Mouse (Mus musculus): Measurements from ENCODE around the gene Crhbp. TPM values are rescaled to one million over a fixed set of nuclear protein-coding genes. Genes with fewer than 3 reads are reported as not detected.

Crhbp gene
- total RNA-seq, 1 experiment: 0.49 TPM

GRCm38 (mm10) chr13:95444291-95444690 is 433 bp downstream of the Crhbp start:
- DNase-seq (ENCODE audit: low read depth, low spot score): no peak

GRCm38 (mm10) chr13:95443376-95444233 is 1.1 kb downstream of the Crhbp start:
- no peak overlapping the region for H3K27ac ChIP-seq (ENCODE audit: insufficient read depth, low read depth, low read length, poor library complexity, severe bottlenecking)
- H3K36me3 ChIP-seq (ENCODE audit: control insufficient read depth, insufficient read depth, low read length, poor library complexity, severe bottlenecking): no peaks in the 10 kb centered on the region
- in situ Hi-C loops (cut with MboI; ENCODE audit: low sequenced_read_pairs in 2 of 2, unreplicated experiment in 2 of 2): no loop called here

More at GRCm38 (mm10) chr13:95444291-95444690, 433 bp downstream of the Crhbp start:
- Histone ChIP-seq H3K27ac (ENCODE audit: insufficient read depth, low read depth, low read length, poor library complexity, severe bottlenecking) (no peak overlapping the region), H3K9me3 (ENCODE audit: control insufficient read depth, insufficient read depth, low read depth, low read length) (no peaks in the 10 kb centered on the region), H3K4me3 (ENCODE audit: insufficient read depth in 1 of 2, low read depth in 1 of 2, low read length in 2 of 2, poor library complexity in 1 of 2, severe bottlenecking in 1 of 2) (peak overlapping the region; percentile 56 to 76), H3K36me3 (ENCODE audit: control insufficient read depth, insufficient read depth, low read length, poor library complexity, severe bottlenecking) (no peaks in the 10 kb centered on the region), H3K9ac (ENCODE audit: insufficient read depth, low read depth, low read length, poor library complexity, severe bottlenecking) (no peak overlapping the region; the same call in 1 of the 2 replicates), H3K4me1 (ENCODE audit: control insufficient read depth in 2 of 2, insufficient read depth in 2 of 2, low read length in 2 of 2, poor library complexity in 1 of 2) (0 out of 4 replicates have a peak, but pooled peaks cover 0 to under 1% of the 10 kb centered on the region in 2 experiments)
- in situ Hi-C loops (cut with MboI; ENCODE audit: low sequenced_read_pairs in 2 of 2, unreplicated experiment in 2 of 2): no loop called here
- no peak for TF ChIP-seq CHD2 (IDR thresholded peaks at IDR 0.05; ENCODE audit: low read depth, low read length)
- no peak for TF ChIP-seq ZC3H11A (IDR thresholded peaks at IDR 0.05; ENCODE audit: borderline replicate concordance, low read depth, low read length)
- TF ChIP-seq HCFC1 (IDR thresholded peaks at IDR 0.05; ENCODE audit: borderline replicate concordance, insufficient read depth, low read length): no peak

GRCm38 (mm10) chr13:95442901-95443300 is 1.8 kb downstream of the Crhbp start:
- Histone ChIP-seq H3K9me3 (ENCODE audit: control insufficient read depth, insufficient read depth, low read depth, low read length) (no peaks in the 10 kb centered on the region), H3K9ac (ENCODE audit: insufficient read depth, low read depth, low read length, poor library complexity, severe bottlenecking) (no peak overlapping the region), H3K4me1 (ENCODE audit: control insufficient read depth in 2 of 2, insufficient read depth in 2 of 2, low read length in 2 of 2, poor library complexity in 1 of 2) (no peaks in the 10 kb centered on the region), H3K27ac (ENCODE audit: insufficient read depth, low read depth, low read length, poor library complexity, severe bottlenecking) (no peak overlapping the region), H3K36me3 (ENCODE audit: control insufficient read depth, insufficient read depth, low read length, poor library complexity, severe bottlenecking) (no peaks in the 10 kb centered on the region), H3K4me3 (ENCODE audit: insufficient read depth in 1 of 2, low read depth in 1 of 2, low read length in 2 of 2, poor library complexity in 1 of 2, severe bottlenecking in 1 of 2) (peak overlapping the region in 1 of 2 experiments; percentile 76; a peak in 2 of 4 replicates)
- TF ChIP-seq CHD2 (IDR thresholded peaks at IDR 0.05; ENCODE audit: low read depth, low read length) (no peak), MAFK (IDR thresholded peaks at IDR 0.05; ENCODE audit: insufficient read depth, low read depth, low read length) (no peak), HCFC1 (IDR thresholded peaks at IDR 0.05; ENCODE audit: borderline replicate concordance, insufficient read depth, low read length) (no peak), ZNF384 (IDR thresholded peaks at IDR 0.05; ENCODE audit: low read depth, low read length) (no peak), ZC3H11A (IDR thresholded peaks at IDR 0.05; ENCODE audit: borderline replicate concordance, low read depth, low read length) (no peak)
- in situ Hi-C loops (cut with MboI; ENCODE audit: low sequenced_read_pairs in 2 of 2, unreplicated experiment in 2 of 2): no loop called here
- no peak for DNase-seq (ENCODE audit: low read depth, low spot score)

More at GRCm38 (mm10) chr13:95443376-95444233, 1.1 kb downstream of the Crhbp start:
- no peaks in the 10 kb centered on the region for H3K9me3 ChIP-seq (ENCODE audit: control insufficient read depth, insufficient read depth, low read depth, low read length)
- H3K4me3 ChIP-seq (ENCODE audit: insufficient read depth in 1 of 2, low read depth in 1 of 2, low read length in 2 of 2, poor library complexity in 1 of 2, severe bottlenecking in 1 of 2): peak overlapping the region; percentile 56 to 76
- TF ChIP-seq ZNF384 (IDR thresholded peaks at IDR 0.05; ENCODE audit: low read depth, low read length) (no peak), CHD2 (IDR thresholded peaks at IDR 0.05; ENCODE audit: low read depth, low read length) (no peak), ZC3H11A (IDR thresholded peaks at IDR 0.05; ENCODE audit: borderline replicate concordance, low read depth, low read length) (no peak), HCFC1 (IDR thresholded peaks at IDR 0.05; ENCODE audit: borderline replicate concordance, insufficient read depth, low read length) (no peak), MAFK (IDR thresholded peaks at IDR 0.05; ENCODE audit: insufficient read depth, low read depth, low read length) (no peak)
- DNase-seq (ENCODE audit: low read depth, low spot score): peak; percentile 28
- peak overlapping the region; percentile 29 for H3K9ac ChIP-seq (ENCODE audit: insufficient read depth, low read depth, low read length, poor library complexity, severe bottlenecking)
- no peaks in the 10 kb centered on the region for H3K4me1 ChIP-seq (ENCODE audit: control insufficient read depth in 2 of 2, insufficient read depth in 2 of 2, low read length in 2 of 2, poor library complexity in 1 of 2)

GRCm38 (mm10) chr13:95439569-95439968 is 5.2 kb downstream of the Crhbp start:
- Histone ChIP-seq H3K4me1 (ENCODE audit: control insufficient read depth in 2 of 2, insufficient read depth in 2 of 2, low read length in 2 of 2, poor library complexity in 1 of 2) (no peaks in the 10 kb centered on the region), H3K27ac (ENCODE audit: insufficient read depth, low read depth, low read length, poor library complexity, severe bottlenecking) (no peak overlapping the region), H3K9me3 (ENCODE audit: control insufficient read depth, insufficient read depth, low read depth, low read length) (no peaks in the 10 kb centered on the region), H3K9ac (ENCODE audit: insufficient read depth, low read depth, low read length, poor library complexity, severe bottlenecking) (no peak overlapping the region), H3K4me3 (ENCODE audit: insufficient read depth in 1 of 2, low read depth in 1 of 2, low read length in 2 of 2, poor library complexity in 1 of 2, severe bottlenecking in 1 of 2) (no peak overlapping the region), H3K36me3 (ENCODE audit: control insufficient read depth, insufficient read depth, low read length, poor library complexity, severe bottlenecking) (no peaks in the 10 kb centered on the region)
- no peak for DNase-seq (ENCODE audit: low read depth, low spot score)
- in situ Hi-C loops (cut with MboI; ENCODE audit: low sequenced_read_pairs in 2 of 2, unreplicated experiment in 2 of 2): no loop called here
- TF ChIP-seq HCFC1 (IDR thresholded peaks at IDR 0.05; ENCODE audit: borderline replicate concordance, insufficient read depth, low read length) (no peak), CHD2 (IDR thresholded peaks at IDR 0.05; ENCODE audit: low read depth, low read length) (no peak), ZNF384 (IDR thresholded peaks at IDR 0.05; ENCODE audit: low read depth, low read length) (no peak), MAFK (IDR thresholded peaks at IDR 0.05; ENCODE audit: insufficient read depth, low read depth, low read length) (no peak), ZC3H11A (IDR thresholded peaks at IDR 0.05; ENCODE audit: borderline replicate concordance, low read depth, low read length) (no peak)
